Mouse (Mus musculus) layer of hippocampus, adult 9-10 months (tissue): ENCODE measurements around the gene Eif4a3.

Source experiments
- DNase-seq: peaks from one replicate; pipeline ENCODE4 v3.0.0; 2022; ENCODE audit warnings: low spot score

Eif4a3 gene

DNA sequence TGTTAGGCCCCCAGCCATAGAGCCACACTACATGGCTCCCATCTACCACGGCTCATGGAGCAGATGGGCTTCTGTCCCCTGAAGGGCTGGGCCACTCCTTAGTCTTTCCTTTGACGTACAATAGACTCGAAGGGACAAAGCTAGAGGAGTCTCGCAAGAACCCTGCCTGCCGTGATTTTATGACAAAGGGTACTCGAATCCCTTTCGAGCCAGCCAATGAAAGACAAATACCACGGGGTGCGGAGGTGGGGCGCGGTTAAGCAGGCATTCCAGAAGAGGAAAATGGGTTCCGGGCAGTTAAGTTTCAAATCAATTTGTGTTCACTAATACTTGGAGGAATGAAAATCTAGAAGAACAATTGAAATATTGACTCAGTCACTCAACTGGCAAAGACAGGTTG, 60.4 kb downstream of the Eif4a3 start:
- no peak for DNase-seq
